Mouse (Mus musculus) testis, adult 2 months (tissue): ENCODE measurements around the gene Il18bp.

Experiments used
- CTCF ChIP-seq: fragments of 200-500 bp; IDR thresholded peaks from 2 replicates; pipeline ENCODE4 v1.5.1; 2012; ENCODE audit warnings: low read depth, mild to moderate bottlenecking, inconsistent platforms, low read length, moderate library complexity; ENCODE audit not compliant: control insufficient read depth, insufficient read depth, insufficient replicate concordance
- POLR2A ChIP-seq: fragments of 200-500 bp; IDR thresholded peaks from 2 replicates; pipeline ENCODE4 v1.6.1; 2012; ENCODE audit warnings: low read depth, mild to moderate bottlenecking, inconsistent platforms, low read length, moderate library complexity; ENCODE audit not compliant: control insufficient read depth

GRCm38 (mm10) chr7:101982735-101983134, 35.8 kb downstream of the Il18bp start:
- no peak for TF ChIP-seq CTCF
- TF ChIP-seq POLR2A = no peak
